Mouse (Mus musculus) adrenal gland, adult 18-20 months (tissue): ENCODE results near the gene Spata17. TPM values are rescaled to one million over a fixed set of nuclear protein-coding genes. Genes with fewer than 3 reads are reported as not detected.
A peak's percentile ranks its signal among the peaks of the same experiment; 100 is the strongest.

Experiments
- DNase-seq, 2 experiments: peaks; one replicate each; pipeline ENCODE4 v3.0.0; 2021 to 2022; ENCODE audit warnings: low spot score in 2 of 2
- long read RNA-seq, 2 experiments: library from polyadenylated mRNA; stranded (forward); transcript quantifications; one replicate each; pipeline ENCODE4 v2.0.0; 2021
- total RNA-seq, 2 experiments: library from RNA; stranded (reverse); gene quantifications; 1 replicate in 1 of 2; 2 replicates in 1 of 2; pipeline ENCODE4 v1.2.3; 2021

Spata17 gene
- total RNA-seq: 1 to 10 TPM in 1 of 2 experiments, under 1 TPM in 1; 0.56 to 1.1 TPM
- long read RNA-seq, experiment 1, partial matches to known transcripts: 0 of 2 reads
- long read RNA-seq, experiment 1, other reads (novel, unspliced or antisense): 2 of 2 reads
- long read RNA-seq, experiment 2, partial matches to known transcripts: 0 of 2 reads
- long read RNA-seq, experiment 2, other reads (novel, unspliced or antisense): 2 of 2 reads

GRCm38 (mm10) chr1:187215181-187216116, at the start of gene Spata17, which contains the start of gene Gpatch2:
Gene Spata17 (minus strand): TSS chr1:187215465.
Gene Gpatch2 (plus strand): TSS chr1:187215508.
- DNase-seq: peak; percentile 72 to 76

GRCm38 (mm10) chr1:187258756-187259155, 43.5 kb upstream of the Spata17 start:
- no peak for DNase-seq

- DNase-seq: no peak
Measured at GRCm38 (mm10) chr1:187250741-187251262, 35.5 kb upstream of the Spata17 start.

GRCm38 (mm10) chr1:187244734-187245133, 29.5 kb upstream of the Spata17 start:
- no peak for DNase-seq

- DNase-seq: no peak
Measured at GRCm38 (mm10) chr1:187241329-187241728, 26.1 kb upstream of the Spata17 start.

- no peak for DNase-seq
Measured at GRCm38 (mm10) chr1:187240304-187240703, 25.0 kb upstream of the Spata17 start.

- DNase-seq: no peak
Measured at GRCm38 (mm10) chr1:187238061-187238460, 22.8 kb upstream of the Spata17 start.

GRCm38 (mm10) chr1:187236296-187236695, 21.0 kb upstream of the Spata17 start:
- DNase-seq: no peak

GRCm38 (mm10) chr1:187235161-187235560, 19.9 kb upstream of the Spata17 start:
- no peak for DNase-seq

GRCm38 (mm10) chr1:187232996-187233615, 17.8 kb upstream of the Spata17 start:
- no peak for DNase-seq

- DNase-seq: no peak
Measured at GRCm38 (mm10) chr1:187232196-187232955, 17.1 kb upstream of the Spata17 start.

GRCm38 (mm10) chr1:187230255-187230654, 15.0 kb upstream of the Spata17 start:
- DNase-seq: no peak

GRCm38 (mm10) chr1:187228414-187229146, 13.3 kb upstream of the Spata17 start:
- no peak for DNase-seq

GRCm38 (mm10) chr1:187226328-187227025, 11.2 kb upstream of the Spata17 start:
- DNase-seq: no peak

- no peak for DNase-seq
Measured at GRCm38 (mm10) chr1:187220756-187221155, 5.5 kb upstream of the Spata17 start.

- no peak for DNase-seq
Measured at GRCm38 (mm10) chr1:187216620-187217410, 1.6 kb upstream of the Spata17 start.

GRCm38 (mm10) chr1:187210736-187211135, 4.5 kb downstream of the Spata17 start:
- DNase-seq: no peak

GRCm38 (mm10) chr1:187209496-187209895, 5.8 kb downstream of the Spata17 start:
- no peak for DNase-seq

- DNase-seq: no peak
Measured at GRCm38 (mm10) chr1:187205506-187205905, 9.8 kb downstream of the Spata17 start.
